Mouse (Mus musculus): ENCODE data around the gene Lyl1. TPM values are rescaled to one million over a fixed set of nuclear protein-coding genes. Genes with fewer than 3 reads are reported as not detected.
A peak's percentile ranks its signal among the peaks of the same experiment; 100 is the strongest.

Gene Lyl1
- polyA plus RNA-seq, 1 experiment from 2014 or later = 3.6 TPM

DNA sequence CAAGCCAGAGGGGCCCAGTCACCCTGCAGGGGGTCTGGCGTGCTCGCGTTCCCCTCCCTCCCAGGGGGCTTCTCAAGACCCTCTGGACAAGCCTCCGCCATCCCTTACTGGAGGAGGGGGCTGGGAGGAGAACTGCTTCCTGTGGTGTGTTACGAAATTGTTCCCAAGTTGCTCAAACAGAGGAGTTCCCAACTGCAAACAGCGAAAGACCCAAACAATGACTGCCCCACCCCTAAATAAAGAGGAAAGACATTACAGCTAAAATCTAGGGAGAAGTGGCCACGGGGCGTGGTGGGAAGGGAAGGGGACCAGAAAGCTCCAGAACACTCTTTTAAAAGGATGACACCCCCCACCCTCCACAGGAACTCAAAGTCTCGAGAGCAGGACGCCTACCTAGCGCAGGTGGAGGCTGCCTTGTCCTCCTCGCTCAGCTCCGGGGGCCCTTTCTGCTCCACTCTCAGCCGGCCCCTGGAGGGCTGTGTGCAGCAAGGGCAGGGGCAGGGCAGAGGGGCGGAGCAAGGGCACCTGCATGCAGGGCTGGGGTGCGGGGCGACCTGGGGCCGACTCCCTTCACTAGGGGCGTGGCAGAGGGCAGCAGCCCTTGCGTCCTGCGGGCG lies 6.1 kb downstream of the Lyl1 start:
- peaks cover 59% of the 10 kb centered on the region for H3K27me3 ChIP-seq

DNA sequence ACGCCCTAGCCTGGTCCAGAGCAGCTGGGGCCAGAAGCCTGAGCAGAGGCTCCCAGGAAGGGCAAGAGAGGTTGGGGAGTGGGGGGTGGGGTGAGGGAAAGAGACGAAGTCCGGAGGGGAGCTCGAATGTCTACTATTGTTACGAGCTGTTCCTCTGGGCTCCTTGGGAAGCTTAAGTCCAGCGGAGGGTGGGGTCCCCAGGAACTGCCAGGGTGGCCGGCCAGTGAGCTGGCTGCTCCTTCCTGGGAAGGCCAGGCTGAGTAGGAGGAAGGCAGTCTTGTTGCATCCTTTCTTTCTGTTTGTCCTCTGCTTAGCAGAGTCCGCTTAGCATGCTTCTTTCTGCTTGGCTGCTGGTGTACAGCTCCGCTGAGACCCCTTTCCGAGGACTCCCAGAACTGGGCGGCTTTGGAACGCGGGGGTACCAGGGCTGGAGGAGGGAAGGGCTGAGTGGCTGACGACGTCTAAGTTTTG lies 6.8 kb downstream of the Lyl1 start:
- H3K4me2 ChIP-seq = peak overlapping the region; percentile 53
- H3K9me3 ChIP-seq = no peaks in the 10 kb centered on the region
- peak overlapping the region; percentile 27; the same call in 1 of the 2 replicates for H3K4me3 ChIP-seq
- H3K4me1 ChIP-seq (replicated peaks) = peaks cover 85% of the 10 kb centered on the region
- no peaks in the 10 kb centered on the region for H3K36me3 ChIP-seq
- peaks cover 56% of the 10 kb centered on the region for H3K27me3 ChIP-seq
- WGBS = 6% methylated on average over 15 of the region's 15 CpGs
- ATAC-seq (ENCODE audit: low read depth) = no peak
- peak overlapping the region; percentile 60 for H3K9ac ChIP-seq
- H3K27ac ChIP-seq (replicated peaks) = peak overlapping the region; percentile 95

More for the DNA sequence above, 6.1 kb downstream of the Lyl1 start:
- Histone ChIP-seq H3K27ac (replicated peaks) (peak overlapping the region; percentile 95), H3K4me3 (peak overlapping the region; percentile 27), H3K4me2 (peak overlapping the region; percentile 53), H3K9ac (peak overlapping the region; percentile 60), H3K4me1 (replicated peaks) (peaks cover 79% of the 10 kb centered on the region), H3K36me3 (no peaks in the 10 kb centered on the region), H3K9me3 (no peaks in the 10 kb centered on the region)
- 7% methylated on average over 22 of the region's 22 CpGs for WGBS
- ATAC-seq (ENCODE audit: low read depth) = no peak

DNA sequence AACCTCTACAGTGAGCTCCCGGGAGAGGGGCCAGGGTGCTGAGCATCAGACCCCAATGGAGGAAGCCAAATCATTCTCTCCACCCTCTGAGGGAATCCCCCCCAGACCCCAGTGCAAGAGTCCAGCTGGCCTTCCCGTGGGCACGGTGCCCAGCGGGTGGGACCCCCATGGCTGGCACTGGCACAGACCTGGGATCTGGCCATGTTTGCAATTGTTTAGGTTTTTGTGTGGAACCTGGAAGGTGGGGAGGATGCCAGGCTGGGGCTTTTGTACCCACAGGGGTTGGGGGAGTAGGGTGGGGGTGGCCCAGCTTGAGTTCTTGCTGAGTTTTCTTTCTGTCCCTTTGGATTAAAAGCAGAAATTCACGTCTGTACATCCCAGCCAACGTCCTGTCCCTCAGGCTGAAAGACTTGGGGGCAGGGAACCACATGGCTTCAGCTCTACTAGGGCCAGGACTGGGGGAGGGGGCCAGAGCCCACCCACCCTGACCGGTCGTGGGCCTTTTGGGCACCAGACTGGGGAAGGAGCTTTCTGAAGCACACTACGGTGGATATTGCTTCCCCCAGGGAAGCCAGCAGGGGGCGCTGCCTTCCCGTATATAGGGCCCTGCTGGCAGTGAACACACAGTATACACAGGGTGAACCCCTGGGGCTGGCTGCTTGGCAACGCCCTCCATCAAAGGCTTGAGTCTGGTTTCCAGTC lies 7.7 kb downstream of the Lyl1 start:
- peak; percentile 72 for ATAC-seq (ENCODE audit: low read depth)
- peaks cover 56% of the 10 kb centered on the region for H3K27me3 ChIP-seq

DNA sequence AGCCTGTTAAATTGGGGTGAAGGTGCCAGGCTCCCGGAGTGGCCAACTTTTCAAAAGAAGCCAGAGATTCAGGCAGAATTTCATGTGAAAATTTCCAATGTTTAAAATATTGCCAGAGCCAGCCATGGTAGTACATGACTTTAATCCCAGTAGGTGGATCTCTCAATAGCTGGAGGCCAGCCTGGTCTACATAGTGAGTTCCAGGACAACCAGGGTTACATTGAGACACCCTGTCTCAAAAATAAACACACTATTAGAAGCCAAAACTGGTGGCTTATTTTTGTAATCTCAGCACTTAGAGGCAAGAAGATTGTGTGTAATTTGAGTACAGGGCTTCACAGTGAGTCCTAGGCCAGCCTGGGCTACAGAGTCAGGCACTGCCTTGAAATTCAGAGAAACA lies 8.7 kb downstream of the Lyl1 start:
- H3K27me3 ChIP-seq = peaks cover 56% of the 10 kb centered on the region

More for the DNA sequence above, 7.7 kb downstream of the Lyl1 start:
- Histone ChIP-seq H3K9me3 (no peaks in the 10 kb centered on the region), H3K4me2 (peak overlapping the region; percentile 22), H3K27ac (replicated peaks) (peak overlapping the region; percentile 95), H3K9ac (peak overlapping the region; percentile 53; the same call in 1 of the 2 replicates), H3K4me1 (replicated peaks) (peaks cover 89% of the 10 kb centered on the region), H3K36me3 (no peaks in the 10 kb centered on the region), H3K4me3 (no peak overlapping the region)
- 7% methylated on average over 12 of the region's 12 CpGs for WGBS

DNA sequence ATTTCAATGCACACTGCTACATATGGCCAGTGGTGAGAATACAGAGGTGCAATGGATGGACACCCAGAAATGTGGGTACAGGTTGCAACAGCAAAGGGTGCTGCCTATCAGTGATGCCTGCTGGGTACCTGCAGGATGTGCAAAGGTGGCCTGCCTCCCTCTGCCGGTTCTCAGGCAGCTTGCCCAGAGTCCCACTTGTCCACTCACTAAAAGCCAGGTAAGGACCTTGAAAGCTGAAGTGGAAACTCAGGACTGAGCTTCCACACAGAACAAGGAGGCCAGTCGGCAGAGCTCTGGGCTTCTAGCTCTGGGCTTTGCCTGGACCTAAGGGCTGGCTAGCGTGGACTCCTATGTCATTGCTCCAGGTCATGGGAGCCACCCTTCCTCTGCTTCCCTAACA lies 10.1 kb downstream of the Lyl1 start:
- no peak overlapping the region for H3K4me3 ChIP-seq
- no peak overlapping the region for H3K4me2 ChIP-seq
- peak overlapping the region; percentile 95 for H3K27ac ChIP-seq (replicated peaks)
- no peak for ATAC-seq (ENCODE audit: low read depth)
- H3K4me1 ChIP-seq (replicated peaks) = peaks cover 93% of the 10 kb centered on the region
- H3K9me3 ChIP-seq = no peaks in the 10 kb centered on the region
- WGBS = 40% methylated on average over 3 of the region's 3 CpGs
- peak overlapping the region; percentile 54 for H3K9ac ChIP-seq
- H3K36me3 ChIP-seq = no peaks in the 10 kb centered on the region
- peaks cover 57% of the 10 kb centered on the region for H3K27me3 ChIP-seq

More for the DNA sequence above, 8.7 kb downstream of the Lyl1 start:
- Histone ChIP-seq H3K4me1 (replicated peaks) (peaks cover 92% of the 10 kb centered on the region), H3K9me3 (no peaks in the 10 kb centered on the region), H3K4me2 (no peak overlapping the region), H3K27ac (replicated peaks) (peak overlapping the region; percentile 95), H3K9ac (no peak overlapping the region), H3K4me3 (no peak overlapping the region), H3K36me3 (no peaks in the 10 kb centered on the region)
- ATAC-seq (ENCODE audit: low read depth) = no peak
- WGBS = 90% methylated on average over 1 of the region's 1 CpGs

DNA sequence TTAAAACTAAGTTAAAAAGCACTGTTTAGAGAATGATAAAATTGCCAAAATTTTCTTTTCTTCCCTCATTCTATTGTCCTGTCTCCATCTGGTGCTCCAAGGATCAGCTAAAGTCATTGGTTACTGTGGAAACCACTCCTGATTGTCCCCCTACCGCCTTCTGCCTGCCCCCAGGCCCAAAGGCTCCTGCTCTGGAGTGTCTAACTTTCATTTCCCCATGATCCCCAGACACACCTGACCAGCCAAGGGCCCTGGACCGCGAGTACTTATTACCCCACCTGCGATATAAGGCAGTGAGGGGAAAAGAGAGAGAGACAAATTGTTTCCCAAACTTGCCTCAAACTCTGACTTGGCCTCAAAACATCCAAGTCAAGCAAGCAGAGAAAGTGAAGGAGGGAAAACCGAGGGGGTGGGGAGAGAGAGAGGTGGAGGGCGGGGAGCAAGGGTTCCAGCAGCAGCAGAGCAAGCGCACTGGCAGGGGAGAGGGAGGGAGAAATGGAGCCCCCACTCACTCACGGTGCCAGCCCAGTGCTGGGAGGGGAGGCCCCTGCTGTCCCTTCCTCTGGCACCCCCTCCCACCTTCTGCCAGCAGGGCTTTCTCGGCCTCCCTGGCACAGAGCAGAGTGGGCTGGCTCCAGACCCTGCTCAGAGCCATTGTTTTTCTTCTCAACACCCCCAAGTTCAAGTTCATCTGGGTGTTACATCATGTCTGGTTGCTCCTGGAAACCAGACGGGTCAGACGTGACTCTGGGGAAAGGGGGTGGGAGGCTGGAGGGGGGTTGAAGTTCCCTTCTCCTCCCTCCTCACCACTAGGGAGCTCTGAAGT lies 10.9 kb downstream of the Lyl1 start:
- Histone ChIP-seq H3K4me1 (replicated peaks) (peaks cover 90% of the 10 kb centered on the region), H3K4me3 (no peak overlapping the region), H3K9ac (peak overlapping the region; percentile 54), H3K9me3 (no peaks in the 10 kb centered on the region), H3K4me2 (peak overlapping the region; percentile 22; the same call in 1 of the 2 replicates), H3K36me3 (no peaks in the 10 kb centered on the region), H3K27me3 (peaks cover 56% of the 10 kb centered on the region), H3K27ac (replicated peaks) (peak overlapping the region; percentile 95)
- WGBS = 8% methylated on average over 11 of the region's 11 CpGs
- ATAC-seq (ENCODE audit: low read depth) = peak; percentile 82

DNA sequence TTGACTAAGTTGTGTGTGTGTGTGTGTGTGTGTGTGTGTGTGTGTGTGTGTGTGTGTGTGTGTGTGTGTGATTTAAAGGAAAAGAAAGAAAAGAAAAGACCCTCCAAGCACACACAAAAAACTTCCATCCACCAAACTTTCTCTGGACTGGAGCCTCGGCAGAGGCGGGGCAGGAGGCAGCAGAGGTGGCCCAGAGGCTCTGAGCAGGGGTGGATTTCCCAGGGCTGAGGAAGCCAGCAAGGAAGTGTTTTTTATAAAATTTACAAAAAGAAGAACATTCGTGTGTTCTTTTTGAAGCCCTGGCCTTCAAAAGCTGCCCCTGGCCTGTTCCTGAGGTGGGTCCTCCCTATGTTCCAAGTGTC lies 11.5 kb downstream of the Lyl1 start:
- Histone ChIP-seq H3K4me1 (replicated peaks) (peaks cover 84% of the 10 kb centered on the region), H3K9me3 (no peaks in the 10 kb centered on the region), H3K27ac (replicated peaks) (peak overlapping the region; percentile 95), H3K27me3 (peaks cover 56% of the 10 kb centered on the region), H3K9ac (peak overlapping the region; percentile 53; the same call in 1 of the 2 replicates), H3K36me3 (no peaks in the 10 kb centered on the region), H3K4me3 (no peak overlapping the region), H3K4me2 (no peak overlapping the region)
- WGBS = 9% methylated on average over 3 of the region's 3 CpGs
- ATAC-seq (ENCODE audit: low read depth) = 0 out of 2 replicates have a peak, but pooled peaks have one; percentile 20

DNA sequence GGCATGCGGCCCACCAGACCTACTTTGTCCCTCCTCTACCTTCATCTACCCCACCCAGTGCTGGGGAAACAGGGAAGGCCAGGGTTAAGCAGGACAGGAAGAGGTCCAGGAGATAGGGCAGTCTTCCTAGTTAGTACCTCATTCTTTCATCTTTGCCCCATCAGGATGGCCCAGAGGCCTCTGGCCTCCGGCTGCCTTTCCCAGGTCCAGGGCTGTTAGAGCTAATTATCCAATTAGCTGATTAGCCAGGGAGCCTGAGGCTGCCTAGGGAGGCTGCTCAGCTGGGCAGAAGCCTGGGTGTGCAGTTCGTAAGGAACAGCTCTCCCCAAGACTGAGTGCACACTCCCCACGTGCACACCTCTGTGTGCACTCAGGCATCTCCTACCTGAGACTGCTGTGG lies 12.1 kb downstream of the Lyl1 start:
- Histone ChIP-seq H3K4me2 (no peak overlapping the region), H3K27ac (replicated peaks) (peak overlapping the region; percentile 95), H3K36me3 (no peaks in the 10 kb centered on the region), H3K9me3 (no peaks in the 10 kb centered on the region), H3K4me3 (no peak overlapping the region), H3K9ac (peak overlapping the region; percentile 53), H3K4me1 (replicated peaks) (peaks cover 78% of the 10 kb centered on the region), H3K27me3 (peaks cover 56% of the 10 kb centered on the region)
- 43% methylated on average over 4 of the region's 4 CpGs for WGBS
- no peak for ATAC-seq (ENCODE audit: low read depth)

DNA sequence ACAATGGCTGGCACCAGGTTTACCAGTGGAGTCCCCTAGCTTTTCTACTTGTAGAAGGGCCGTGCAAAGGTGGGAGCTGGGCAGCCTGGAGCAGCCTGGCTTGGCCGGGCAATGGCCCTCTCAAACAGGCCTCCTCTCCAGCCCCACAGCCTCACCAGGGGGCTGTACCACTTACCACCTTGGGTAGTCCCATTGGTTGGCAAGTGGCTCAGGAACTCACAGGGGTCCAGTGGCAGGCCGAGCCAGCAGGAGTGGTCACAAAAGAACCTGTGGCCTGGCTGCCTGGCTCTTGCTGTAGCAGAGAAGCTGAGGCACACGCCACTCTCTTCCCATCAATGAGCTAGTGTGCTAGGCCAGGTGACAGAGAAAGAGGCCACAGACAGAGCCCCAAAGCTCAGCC lies 12.9 kb downstream of the Lyl1 start:
- no peak for ATAC-seq (ENCODE audit: low read depth)
- Histone ChIP-seq H3K9me3 (no peaks in the 10 kb centered on the region), H3K9ac (peak overlapping the region; percentile 53), H3K4me3 (no peak overlapping the region), H3K4me2 (no peak overlapping the region), H3K27ac (replicated peaks) (peak overlapping the region; percentile 95), H3K27me3 (peaks cover 58% of the 10 kb centered on the region), H3K36me3 (0 out of 2 replicates have a peak, but pooled peaks cover 5% of the 10 kb centered on the region), H3K4me1 (replicated peaks) (peaks cover 71% of the 10 kb centered on the region)
- 62% methylated on average over 4 of the region's 4 CpGs for WGBS

DNA sequence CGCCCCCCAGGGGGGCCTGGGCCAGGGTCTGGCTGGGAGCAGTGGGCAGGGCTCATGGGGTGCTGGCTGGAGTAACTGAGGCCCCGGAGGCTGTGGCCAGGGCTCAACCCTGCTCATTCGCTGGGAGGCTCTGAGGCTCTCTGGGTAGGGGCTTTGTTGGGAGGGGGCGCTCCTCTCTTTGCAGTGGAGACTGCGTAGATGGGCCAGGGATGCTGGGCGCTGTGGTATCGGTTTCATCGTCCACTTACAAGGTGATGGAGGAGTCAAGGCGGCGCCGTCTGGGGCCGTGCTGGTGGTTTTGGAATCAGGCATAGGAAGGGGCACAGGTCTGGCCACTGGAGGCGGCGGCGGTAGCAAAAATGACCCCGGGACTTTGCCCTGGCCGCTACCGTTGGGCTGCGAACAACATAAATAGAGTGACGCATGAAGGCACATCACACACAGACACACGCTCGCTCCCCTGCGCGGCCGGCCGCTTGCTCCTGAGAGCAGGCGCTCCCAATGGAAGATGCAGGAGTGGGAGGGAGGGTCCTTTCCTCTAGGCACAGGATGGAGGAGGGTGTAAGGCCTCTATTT lies 14.7 kb downstream of the Lyl1 start:
- ATAC-seq (ENCODE audit: low read depth) = no peak
- Histone ChIP-seq H3K9ac (peak overlapping the region; percentile 58), H3K9me3 (no peaks in the 10 kb centered on the region), H3K27ac (replicated peaks) (peak overlapping the region; percentile 62), H3K36me3 (0 out of 2 replicates have a peak, but pooled peaks cover 17% of the 10 kb centered on the region), H3K4me3 (peak overlapping the region; percentile 4; the same call in 1 of the 2 replicates), H3K4me2 (peak overlapping the region; percentile 41), H3K27me3 (peaks cover 75% of the 10 kb centered on the region), H3K4me1 (replicated peaks) (peaks cover 58% of the 10 kb centered on the region)
- whole genome bisulfite sequencing = 6% methylated on average over 27 of the region's 27 CpGs

DNA sequence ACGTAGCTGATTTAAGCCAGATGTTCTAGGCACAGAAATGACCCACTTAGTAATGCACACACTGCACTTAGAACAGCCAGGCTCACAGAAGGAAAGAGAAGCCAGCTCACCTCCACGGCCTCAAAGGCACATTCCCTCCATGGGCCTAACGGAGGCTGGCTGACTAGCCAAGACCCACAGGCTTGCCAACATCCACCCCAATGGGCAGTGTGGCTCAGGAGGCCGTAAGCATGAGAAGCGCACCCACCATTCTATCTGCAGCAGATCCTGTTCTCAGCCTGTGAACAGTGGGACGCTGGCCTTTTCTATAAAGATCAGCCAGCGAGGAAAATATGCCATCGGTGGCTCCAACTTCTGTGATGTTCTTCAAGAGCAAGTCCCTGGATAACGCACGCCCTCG lies 15.5 kb downstream of the Lyl1 start:
- no peak overlapping the region; the same call in 1 of the 2 replicates for H3K27ac ChIP-seq (replicated peaks)
- no peak overlapping the region for H3K4me2 ChIP-seq
- H3K27me3 ChIP-seq = peaks cover 75% of the 10 kb centered on the region
- no peak overlapping the region for H3K9ac ChIP-seq
- no peak for ATAC-seq (ENCODE audit: low read depth)
- 0 out of 2 replicates have a peak, but pooled peaks cover 22% of the 10 kb centered on the region for H3K36me3 ChIP-seq
- H3K4me3 ChIP-seq = no peak overlapping the region
- H3K4me1 ChIP-seq (replicated peaks) = peaks cover 58% of the 10 kb centered on the region
- no peaks in the 10 kb centered on the region for H3K9me3 ChIP-seq
- WGBS = 85% methylated on average over 11 of the region's 11 CpGs
